Mouse (Mus musculus): ENCODE measurements around the gene Klhl33. TPM values are rescaled to one million over a fixed set of nuclear protein-coding genes. Genes with fewer than 3 reads are reported as not detected.

The Klhl33 gene
- polyA plus RNA-seq, 1 experiment from 2014 or later: 0.27 TPM

DNA sequence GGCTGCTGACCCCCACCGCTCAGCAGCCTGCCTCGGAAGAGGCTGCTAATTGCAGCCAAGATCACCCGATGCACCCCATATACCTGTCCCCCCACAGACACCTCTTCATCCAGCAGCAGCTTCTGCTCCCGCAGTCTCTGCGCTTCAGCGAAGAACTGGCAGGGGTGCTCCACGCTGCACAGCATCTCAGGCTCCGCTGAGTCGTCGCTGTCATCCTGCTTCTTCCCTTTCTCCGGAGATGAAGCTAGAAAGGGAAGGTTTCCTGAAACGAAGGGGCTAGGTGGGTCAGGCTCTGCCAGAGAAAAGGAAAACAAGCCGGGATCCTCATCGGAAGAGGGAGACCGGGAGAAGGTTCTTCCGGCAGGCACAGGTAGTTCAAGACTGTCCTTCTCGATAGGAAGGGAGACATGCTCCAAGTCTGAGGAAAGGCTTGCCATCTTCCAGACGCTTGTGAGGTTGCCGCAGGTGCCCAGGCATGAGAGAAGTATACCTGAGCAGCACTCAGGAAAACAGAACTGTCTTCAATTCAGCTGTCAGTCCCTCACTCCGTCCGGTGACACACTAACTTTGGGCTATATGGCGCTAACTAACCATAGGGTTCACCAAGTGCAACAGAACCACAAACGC lies 447 bp downstream of the Klhl33 start:
- Histone ChIP-seq H3K4me1 (peaks cover 13% of the 10 kb centered on the region), H3K9me3 (no peaks in the 10 kb centered on the region), H3K27me3 (0 out of 2 replicates have a peak, but pooled peaks cover 8% of the 10 kb centered on the region), H3K9ac (replicated peaks) (peak overlapping the region; percentile 61), H3K36me3 (no peaks in the 10 kb centered on the region), H3K27ac (replicated peaks) (no peak overlapping the region), H3K4me3 (peak overlapping the region; percentile 52), H3K4me2 (replicated peaks) (peak overlapping the region; percentile 95)
- ATAC-seq (replicated peaks): peak; percentile 75
- WGBS: 16% methylated on average over 23 of the region's 23 CpGs

DNA sequence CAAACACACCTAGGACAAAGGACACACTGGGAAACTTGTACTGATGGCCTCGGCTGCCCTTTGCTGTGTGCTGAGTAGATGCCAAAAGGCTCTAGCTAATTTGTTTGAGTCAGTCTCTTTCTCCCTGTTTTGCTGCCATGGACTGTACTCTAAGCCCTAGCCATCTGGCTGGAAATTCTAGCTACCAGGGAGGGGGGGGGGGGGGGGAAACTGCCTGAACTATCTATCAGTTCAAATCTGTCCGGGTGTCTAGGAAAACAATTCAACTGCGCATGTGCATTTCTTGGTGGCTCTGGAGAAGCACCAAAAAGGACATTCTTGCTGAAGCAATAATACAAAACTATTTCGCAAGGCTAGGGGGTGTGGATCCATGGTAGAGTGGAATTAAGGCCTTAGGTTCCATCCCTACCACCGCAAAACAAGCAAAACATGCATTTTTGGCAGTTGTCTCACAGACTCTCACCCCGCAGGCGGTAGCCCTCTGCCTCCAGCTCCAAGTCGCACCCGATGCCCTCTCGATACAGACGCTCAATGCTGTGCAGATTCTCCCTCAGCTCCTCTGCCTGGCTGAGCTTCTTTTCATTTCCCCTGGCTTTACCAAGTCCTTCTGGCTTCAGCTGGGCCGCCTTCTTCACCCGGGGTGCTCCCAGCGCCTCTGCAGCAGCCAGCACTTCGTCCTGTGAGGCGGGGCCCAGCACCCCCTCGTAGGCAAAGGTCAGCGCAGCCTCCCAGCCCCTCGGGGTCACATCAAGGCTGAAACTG lies 1.1 kb downstream of the Klhl33 start:
- H3K9ac ChIP-seq (replicated peaks): peak overlapping the region; percentile 61
- peaks cover 13% of the 10 kb centered on the region for H3K4me1 ChIP-seq
- ATAC-seq (replicated peaks): peak; percentile 41
- no peaks in the 10 kb centered on the region for H3K36me3 ChIP-seq
- WGBS: 17% methylated on average over 19 of the region's 19 CpGs
- H3K9me3 ChIP-seq: no peaks in the 10 kb centered on the region
- H3K27me3 ChIP-seq: 0 out of 2 replicates have a peak, but pooled peaks cover 8% of the 10 kb centered on the region
- H3K4me2 ChIP-seq (replicated peaks): peak overlapping the region; percentile 95
- peak overlapping the region; percentile 52 for H3K4me3 ChIP-seq
- H3K27ac ChIP-seq (replicated peaks): no peak overlapping the region

DNA sequence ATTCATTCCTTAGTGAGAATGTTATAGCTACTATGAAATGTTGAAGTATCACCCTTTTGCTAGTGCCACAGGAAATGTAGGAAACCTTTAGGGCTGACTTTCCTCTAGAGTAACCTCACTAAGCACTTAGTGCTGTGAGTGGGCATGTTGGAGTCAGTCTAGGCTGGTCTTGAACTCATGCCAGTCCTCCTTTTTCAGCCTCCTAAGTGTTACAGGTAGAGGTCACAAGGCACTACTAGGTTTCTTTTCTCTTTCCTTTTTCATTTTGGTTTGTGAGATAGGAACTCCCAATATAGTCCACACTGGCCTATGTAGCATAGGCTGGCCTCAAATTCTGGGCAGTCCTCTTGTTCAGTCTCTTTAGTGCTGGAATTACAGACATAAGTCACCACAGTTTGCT lies 1.9 kb downstream of the Klhl33 start:
- Histone ChIP-seq H3K9me3 (no peaks in the 10 kb centered on the region), H3K27ac (replicated peaks) (no peak overlapping the region), H3K4me3 (no peak overlapping the region), H3K27me3 (0 out of 2 replicates have a peak, but pooled peaks cover 8% of the 10 kb centered on the region), H3K9ac (replicated peaks) (no peak overlapping the region), H3K4me1 (peaks cover 13% of the 10 kb centered on the region), H3K4me2 (replicated peaks) (no peak overlapping the region), H3K36me3 (no peaks in the 10 kb centered on the region)
- ATAC-seq (replicated peaks): no peak

DNA sequence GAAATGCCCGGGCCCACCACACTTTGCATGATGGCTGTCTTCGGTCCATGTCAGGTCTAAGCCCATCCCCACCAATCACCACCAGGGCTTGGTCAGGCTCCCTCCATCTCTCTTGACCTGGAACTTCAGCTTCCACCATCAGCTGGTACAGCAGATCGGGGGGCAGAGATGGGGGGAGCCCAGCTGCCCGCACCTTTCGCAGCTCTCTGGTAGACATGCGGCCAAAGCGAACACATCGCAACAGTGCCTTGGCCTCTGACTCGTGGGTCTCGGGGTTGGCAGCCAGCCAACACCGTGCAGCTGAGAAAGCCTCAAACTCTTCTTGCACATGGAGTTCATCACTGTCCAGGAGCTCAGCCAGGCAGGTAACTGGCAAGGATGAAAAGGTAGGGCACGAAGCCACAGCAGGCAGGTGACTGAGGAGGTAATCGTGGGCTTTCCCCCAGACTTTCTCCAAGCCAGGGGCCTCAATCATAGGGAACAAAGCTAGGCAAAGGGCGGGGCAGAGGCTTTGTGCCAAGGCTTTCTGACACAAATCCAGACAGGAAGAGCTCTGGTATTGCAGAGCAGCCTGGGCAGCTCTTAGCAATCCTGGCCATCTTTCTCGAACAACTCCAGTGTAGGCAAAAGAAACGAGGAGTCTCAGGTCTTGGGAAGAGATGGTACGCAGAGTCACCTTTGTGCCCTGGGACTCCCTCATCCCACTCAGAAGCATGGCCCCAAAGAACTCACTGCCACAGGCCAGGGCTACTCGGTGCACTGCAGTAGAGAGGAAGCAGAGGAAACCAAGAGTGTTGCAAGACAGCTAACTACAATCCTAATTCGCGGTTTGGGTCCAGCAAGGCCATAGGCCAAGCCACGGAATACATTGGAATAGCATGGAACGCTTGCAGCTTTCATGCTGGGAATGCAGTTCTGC lies 4.5 kb downstream of the Klhl33 start:
- Histone ChIP-seq H3K27ac (replicated peaks) (no peak overlapping the region), H3K36me3 (no peaks in the 10 kb centered on the region), H3K4me3 (no peak overlapping the region), H3K9ac (replicated peaks) (no peak overlapping the region), H3K27me3 (0 out of 2 replicates have a peak, but pooled peaks cover 8% of the 10 kb centered on the region), H3K4me2 (replicated peaks) (no peak overlapping the region), H3K9me3 (no peaks in the 10 kb centered on the region), H3K4me1 (peaks cover 13% of the 10 kb centered on the region)
- 82% methylated on average over 22 of the region's 22 CpGs for WGBS
- no peak for ATAC-seq (replicated peaks)

DNA sequence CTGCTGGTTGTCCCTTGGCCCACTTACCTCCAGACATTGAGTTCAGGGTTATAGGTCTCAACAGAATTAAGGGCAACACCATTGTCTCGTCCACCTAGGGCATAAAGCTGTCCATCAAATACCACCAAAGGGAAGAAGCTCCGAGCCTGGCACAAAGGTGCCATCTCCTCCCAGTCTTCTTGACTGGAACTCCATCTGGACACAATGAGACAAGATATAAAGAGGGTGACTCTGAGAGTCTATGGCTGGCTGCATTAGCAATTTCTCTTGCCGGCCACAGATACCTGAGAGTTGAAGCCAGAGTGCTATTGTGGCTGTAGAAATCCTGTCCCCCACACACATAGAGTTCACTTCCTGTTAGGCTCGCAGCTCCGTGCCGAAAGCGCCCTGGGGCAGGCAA lies 5.2 kb downstream of the Klhl33 start:
- Histone ChIP-seq H3K9ac (replicated peaks) (no peak overlapping the region), H3K27me3 (0 out of 2 replicates have a peak, but pooled peaks cover 8% of the 10 kb centered on the region), H3K27ac (replicated peaks) (no peak overlapping the region), H3K4me2 (replicated peaks) (no peak overlapping the region), H3K4me3 (no peak overlapping the region), H3K4me1 (peaks cover 10% of the 10 kb centered on the region), H3K9me3 (no peaks in the 10 kb centered on the region), H3K36me3 (no peaks in the 10 kb centered on the region)
- ATAC-seq (replicated peaks): no peak
- WGBS: 87% methylated on average over 7 of the region's 7 CpGs

DNA sequence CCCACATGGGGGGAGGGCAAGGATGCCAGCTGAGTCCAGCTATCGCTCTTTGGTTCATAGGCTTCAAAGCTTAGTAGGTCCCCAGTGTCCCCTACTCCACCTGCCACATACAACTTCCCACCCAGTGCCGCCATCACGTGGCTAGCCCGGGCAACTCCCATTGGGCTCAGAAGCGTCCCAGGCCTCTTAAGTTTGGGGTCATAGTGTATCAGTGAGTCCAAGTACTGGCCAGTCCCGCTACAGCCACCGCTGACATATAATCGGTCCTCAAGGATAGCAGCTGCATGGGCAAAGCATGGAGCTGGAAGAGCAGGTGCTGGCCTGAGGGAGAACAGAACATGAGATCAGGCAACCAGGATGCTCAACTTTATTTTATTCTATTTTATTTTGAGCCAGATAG lies 5.7 kb downstream of the Klhl33 start:
- Histone ChIP-seq H3K9ac (replicated peaks) (no peak overlapping the region), H3K27ac (replicated peaks) (no peak overlapping the region), H3K27me3 (0 out of 2 replicates have a peak, but pooled peaks cover 8% of the 10 kb centered on the region), H3K36me3 (no peaks in the 10 kb centered on the region), H3K4me2 (replicated peaks) (no peak overlapping the region), H3K9me3 (no peaks in the 10 kb centered on the region), H3K4me1 (peaks cover 5% of the 10 kb centered on the region), H3K4me3 (no peak overlapping the region)
- WGBS: 92% methylated on average over 8 of the region's 8 CpGs
- ATAC-seq (replicated peaks): no peak

DNA sequence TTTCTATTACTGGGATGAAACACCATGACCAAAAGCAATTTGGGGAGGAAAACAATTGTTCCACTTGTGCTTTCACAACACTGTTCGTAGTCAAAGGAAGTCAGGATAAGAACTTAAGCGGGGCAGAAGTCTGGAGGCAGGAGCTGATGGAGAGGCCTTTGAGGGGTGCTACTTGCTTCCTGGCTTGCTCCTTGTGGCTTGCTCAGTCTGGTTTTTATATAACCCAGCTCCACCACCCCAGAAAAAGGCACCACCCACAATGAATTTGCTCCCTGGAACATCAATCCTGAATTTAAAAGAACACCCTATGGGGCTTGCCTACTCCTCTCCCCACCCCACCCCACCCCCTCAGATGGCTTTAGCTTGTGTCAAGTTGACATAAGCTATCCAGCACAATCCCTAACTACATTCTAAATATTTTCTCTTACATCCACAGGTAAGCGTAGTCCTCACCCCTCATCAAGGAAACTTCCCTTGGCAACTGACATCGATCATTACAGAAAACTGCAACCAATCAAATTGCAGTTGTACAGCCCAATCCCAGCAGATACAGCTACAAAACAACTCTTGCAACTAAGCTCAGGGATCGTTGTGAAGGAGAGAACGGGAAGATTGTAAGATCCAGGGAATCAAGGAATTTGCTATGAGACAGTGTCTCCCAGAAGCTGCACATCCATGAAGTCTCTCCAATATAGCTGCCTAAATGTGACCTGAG lies 20.9 kb downstream of the Klhl33 start:
- Histone ChIP-seq H3K4me3 (no peak overlapping the region), H3K27ac (replicated peaks) (no peak overlapping the region), H3K36me3 (no peaks in the 10 kb centered on the region), H3K4me2 (replicated peaks) (no peak overlapping the region), H3K27me3 (no peaks in the 10 kb centered on the region), H3K9ac (replicated peaks) (no peak overlapping the region), H3K4me1 (no peaks in the 10 kb centered on the region), H3K9me3 (no peaks in the 10 kb centered on the region)
- WGBS: 90% methylated on average over 6 of the region's 6 CpGs
- no peak for ATAC-seq (replicated peaks)

DNA sequence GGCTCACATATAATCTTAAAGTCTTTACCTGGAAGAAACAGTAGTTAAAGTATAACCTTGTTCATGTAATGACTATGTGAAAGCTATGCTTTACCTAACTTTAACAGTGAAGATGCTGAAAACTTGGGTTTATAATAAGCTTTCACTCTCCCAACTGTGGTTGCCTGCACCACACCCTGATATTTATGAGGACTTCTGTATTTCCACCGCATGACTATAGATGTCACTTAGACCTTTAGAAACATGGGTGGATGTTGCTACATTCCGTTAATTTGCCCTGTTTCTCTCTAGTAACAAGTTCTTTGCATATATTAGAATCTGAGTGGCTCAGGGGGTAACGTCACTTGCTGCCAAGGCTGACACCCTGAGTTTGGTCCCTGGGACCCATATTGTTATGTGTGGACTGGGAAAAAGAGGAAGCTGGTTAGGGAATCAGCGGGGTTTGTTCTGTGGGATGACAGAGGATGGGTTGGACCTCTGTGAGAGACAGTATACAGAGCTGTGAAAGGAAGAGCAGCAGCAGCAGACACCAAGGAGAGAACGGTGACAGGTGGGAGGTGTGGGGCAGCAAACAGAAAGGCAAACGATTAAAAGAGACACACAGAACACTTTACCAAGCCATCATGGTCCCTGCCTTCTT lies 21.6 kb downstream of the Klhl33 start:
- WGBS: 81% methylated on average over 6 of the region's 6 CpGs
- no peak overlapping the region for H3K9ac ChIP-seq (replicated peaks)

DNA sequence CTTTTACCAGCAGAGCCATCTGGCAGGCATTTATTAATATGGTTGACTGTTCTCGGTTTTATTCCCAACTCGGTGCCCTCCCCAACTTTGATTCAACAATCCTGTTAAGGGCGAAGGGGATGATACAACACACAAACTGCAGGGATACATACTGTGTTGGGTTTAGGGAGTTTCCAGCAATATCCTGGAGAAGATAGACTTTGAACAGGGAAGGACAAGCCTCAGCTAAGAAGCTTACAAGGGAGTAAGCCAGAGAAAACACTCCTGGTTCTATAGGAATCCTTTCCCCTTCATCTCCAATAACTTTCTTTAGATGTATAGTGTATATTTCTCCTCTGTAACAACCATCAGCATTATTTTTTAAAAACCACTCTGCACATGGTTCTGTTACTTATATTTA lies 22.1 kb downstream of the Klhl33 start:
- H3K27ac ChIP-seq (replicated peaks): no peak overlapping the region
- no peak overlapping the region for H3K4me3 ChIP-seq
- no peak overlapping the region for H3K9ac ChIP-seq (replicated peaks)
- H3K36me3 ChIP-seq: no peaks in the 10 kb centered on the region
- WGBS: 86% methylated on average over 3 of the region's 3 CpGs
- H3K27me3 ChIP-seq: no peaks in the 10 kb centered on the region
- H3K4me1 ChIP-seq: peaks cover 5% of the 10 kb centered on the region
- no peak overlapping the region for H3K4me2 ChIP-seq (replicated peaks)
- no peak for ATAC-seq (replicated peaks)
- no peaks in the 10 kb centered on the region for H3K9me3 ChIP-seq

More for the DNA sequence above, 21.6 kb downstream of the Klhl33 start:
- Histone ChIP-seq H3K9me3 (no peaks in the 10 kb centered on the region), H3K27me3 (no peaks in the 10 kb centered on the region), H3K27ac (replicated peaks) (no peak overlapping the region), H3K4me1 (peaks cover 2% of the 10 kb centered on the region), H3K4me2 (replicated peaks) (no peak overlapping the region), H3K4me3 (no peak overlapping the region), H3K36me3 (no peaks in the 10 kb centered on the region)
- no peak for ATAC-seq (replicated peaks)

DNA sequence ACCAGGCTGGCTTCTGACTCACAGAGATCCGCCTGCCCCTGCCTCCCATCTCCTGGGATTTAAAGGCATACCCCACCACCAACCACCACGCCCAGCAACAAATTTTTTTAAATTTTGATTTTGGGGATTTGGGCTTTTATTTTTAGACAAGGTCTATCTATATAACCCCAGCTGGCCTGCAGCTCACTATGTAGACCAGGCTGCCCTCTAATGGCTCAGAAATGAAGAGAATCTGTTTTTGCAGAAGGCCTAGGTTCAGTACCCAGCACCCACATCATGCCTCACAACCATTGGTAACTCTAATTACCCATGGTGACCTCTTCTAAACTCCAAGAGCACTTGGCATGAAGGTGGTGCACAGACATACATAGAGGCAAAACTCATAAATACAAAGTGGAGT lies 26.0 kb downstream of the Klhl33 start:
- Histone ChIP-seq H3K4me1 (peaks cover 5% of the 10 kb centered on the region), H3K4me2 (replicated peaks) (no peak overlapping the region), H3K27me3 (no peaks in the 10 kb centered on the region), H3K27ac (replicated peaks) (no peak overlapping the region), H3K9ac (replicated peaks) (no peak overlapping the region), H3K4me3 (no peak overlapping the region), H3K9me3 (no peaks in the 10 kb centered on the region), H3K36me3 (no peaks in the 10 kb centered on the region)
- no peak for ATAC-seq (replicated peaks)
- 85% methylated on average over 2 of the region's 2 CpGs for WGBS

DNA sequence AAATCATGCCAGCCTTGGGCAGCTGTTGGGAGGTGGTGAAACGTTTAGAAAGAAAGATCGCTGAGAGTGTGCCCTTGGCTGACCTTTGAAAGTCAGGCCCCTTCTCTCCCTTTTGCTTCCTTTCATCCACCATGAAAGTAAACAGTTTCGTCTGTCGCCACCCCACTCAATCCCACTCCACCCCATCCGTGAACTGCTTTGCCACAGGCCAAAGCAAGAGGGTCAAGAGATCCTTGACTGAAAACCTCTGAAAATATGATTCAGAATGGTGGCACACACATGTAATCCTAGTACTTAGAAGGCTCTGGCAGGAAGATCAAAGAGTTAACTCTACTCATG lies 26.5 kb downstream of the Klhl33 start:
- Histone ChIP-seq H3K4me2 (replicated peaks) (peak overlapping the region; percentile 74), H3K9ac (replicated peaks) (peak overlapping the region; percentile 55; the same call in 1 of the 2 replicates), H3K4me3 (peak overlapping the region; percentile 50), H3K4me1 (peaks cover 5% of the 10 kb centered on the region), H3K27ac (replicated peaks) (no peak overlapping the region), H3K36me3 (no peaks in the 10 kb centered on the region), H3K9me3 (no peaks in the 10 kb centered on the region), H3K27me3 (no peaks in the 10 kb centered on the region)
- 41% methylated on average over 5 of the region's 5 CpGs for WGBS
- no peak for ATAC-seq (replicated peaks)
